Mouse (Mus musculus): ENCODE results near the gene Ubac2. TPM values are rescaled to one million over a fixed set of nuclear protein-coding genes. Genes with fewer than 3 reads are reported as not detected.
A peak's percentile ranks its signal among the peaks of the same experiment; 100 is the strongest.

The Ubac2 gene
- total RNA-seq, 1 experiment from 2014 or later: 36.5 TPM

DNA sequence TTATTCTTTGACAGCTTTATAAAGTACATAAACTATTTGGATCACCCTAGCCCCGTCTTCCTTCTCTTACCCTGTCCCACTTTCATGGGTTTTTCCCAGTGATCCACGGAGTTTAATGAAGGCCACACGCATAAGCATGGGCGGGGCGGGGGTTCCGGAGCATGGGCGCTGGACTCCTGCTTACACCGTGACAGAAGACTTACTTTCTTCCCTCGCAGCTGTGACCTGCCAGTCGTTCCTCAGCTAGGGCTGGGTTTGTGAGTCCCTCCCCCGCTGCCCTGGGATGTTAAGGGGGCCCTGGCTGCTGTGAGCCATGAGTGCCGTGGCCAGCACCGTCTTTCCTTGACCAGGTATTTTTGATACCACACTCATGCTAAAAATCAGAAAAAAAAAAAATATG, 134.4 kb downstream of the Ubac2 start:
- no peak for ATAC-seq (replicated peaks; ENCODE audit: insufficient number of reproducible peaks, low FRiP score, low TSS enrichment, poor library complexity, severe bottlenecking)

DNA sequence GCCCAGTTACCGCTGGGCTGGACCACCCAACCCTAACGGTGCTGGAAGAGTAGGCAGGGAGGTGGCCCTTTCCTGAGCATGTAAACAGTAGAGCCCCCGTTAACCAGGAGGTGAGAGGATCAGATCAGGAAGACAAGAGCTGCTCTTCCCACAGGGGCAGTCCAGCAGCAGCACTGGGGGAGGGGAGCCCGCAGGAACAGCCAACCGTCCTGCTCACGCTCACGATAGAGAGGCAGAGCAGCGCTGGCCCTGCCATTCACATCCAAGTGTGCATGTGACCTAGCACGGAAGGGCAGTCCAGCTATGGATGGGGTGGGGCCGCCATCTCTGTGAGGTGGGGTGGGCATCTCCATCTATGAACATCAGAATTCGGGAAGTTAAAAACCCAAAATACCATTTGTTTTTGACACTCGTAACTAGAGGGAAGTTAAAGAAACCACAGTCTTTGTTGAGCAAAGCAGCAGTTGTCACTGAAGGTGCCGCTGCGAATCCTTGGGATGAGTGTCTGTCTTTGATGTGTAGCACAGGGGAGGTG, 135.1 kb downstream of the Ubac2 start:
- peak; percentile 75 for ATAC-seq (replicated peaks; ENCODE audit: insufficient number of reproducible peaks, low FRiP score, low TSS enrichment, poor library complexity, severe bottlenecking)

DNA sequence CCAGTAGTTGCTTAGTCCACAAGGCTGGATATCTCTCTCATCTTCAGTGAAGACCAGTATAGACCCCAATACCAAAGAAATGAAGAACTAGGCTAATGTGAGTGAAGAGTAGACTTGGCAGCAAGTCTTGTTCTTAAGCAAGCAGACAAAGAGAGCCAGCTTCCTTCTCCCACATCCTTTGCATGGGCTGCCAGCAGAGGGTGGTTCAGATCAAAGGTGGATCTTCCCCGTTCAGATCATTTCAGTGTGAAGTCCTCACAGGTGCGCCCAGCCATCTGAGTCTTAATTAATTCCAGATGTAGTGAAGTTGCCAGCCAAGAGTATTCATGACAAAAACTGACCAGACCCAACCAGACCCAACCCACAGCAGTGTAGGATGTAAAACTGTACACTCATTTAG, 139.5 kb downstream of the Ubac2 start:
- no peak for ATAC-seq (replicated peaks; ENCODE audit: insufficient number of reproducible peaks, low FRiP score, low TSS enrichment, poor library complexity, severe bottlenecking)

- ATAC-seq (replicated peaks; ENCODE audit: insufficient number of reproducible peaks, low FRiP score, low TSS enrichment, poor library complexity, severe bottlenecking): no peak
Measured at GRCm38 (mm10) chr14:122019389-122019788, 141.0 kb downstream of the Ubac2 start.

GRCm38 (mm10) chr14:122020567-122020966, 142.1 kb downstream of the Ubac2 start:
- no peak for ATAC-seq (replicated peaks; ENCODE audit: insufficient number of reproducible peaks, low FRiP score, low TSS enrichment, poor library complexity, severe bottlenecking)

DNA sequence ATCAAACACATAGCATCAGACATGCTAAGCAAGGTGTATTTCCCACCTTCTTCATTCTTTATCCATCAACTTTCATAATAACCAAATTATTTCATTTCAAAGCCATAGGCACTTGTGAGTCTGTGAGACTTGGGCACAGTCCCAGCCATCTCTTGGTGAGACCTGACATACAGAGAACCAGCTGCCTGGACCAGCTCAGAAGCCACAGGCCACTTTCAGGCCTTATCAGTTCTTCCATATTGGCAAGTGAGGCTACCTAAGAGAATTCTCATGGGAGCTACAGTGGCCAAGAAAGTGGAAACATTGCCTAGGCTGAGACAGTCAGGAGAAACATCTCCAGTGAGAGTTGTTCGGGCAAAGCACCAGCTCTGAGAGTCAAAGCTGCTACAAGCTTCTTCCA, 144.6 kb downstream of the Ubac2 start:
- no peak for ATAC-seq (replicated peaks; ENCODE audit: insufficient number of reproducible peaks, low FRiP score, low TSS enrichment, poor library complexity, severe bottlenecking)

- ATAC-seq (replicated peaks; ENCODE audit: insufficient number of reproducible peaks, low FRiP score, low TSS enrichment, poor library complexity, severe bottlenecking): no peak
Measured at GRCm38 (mm10) chr14:122023928-122024327, 145.5 kb downstream of the Ubac2 start.

DNA sequence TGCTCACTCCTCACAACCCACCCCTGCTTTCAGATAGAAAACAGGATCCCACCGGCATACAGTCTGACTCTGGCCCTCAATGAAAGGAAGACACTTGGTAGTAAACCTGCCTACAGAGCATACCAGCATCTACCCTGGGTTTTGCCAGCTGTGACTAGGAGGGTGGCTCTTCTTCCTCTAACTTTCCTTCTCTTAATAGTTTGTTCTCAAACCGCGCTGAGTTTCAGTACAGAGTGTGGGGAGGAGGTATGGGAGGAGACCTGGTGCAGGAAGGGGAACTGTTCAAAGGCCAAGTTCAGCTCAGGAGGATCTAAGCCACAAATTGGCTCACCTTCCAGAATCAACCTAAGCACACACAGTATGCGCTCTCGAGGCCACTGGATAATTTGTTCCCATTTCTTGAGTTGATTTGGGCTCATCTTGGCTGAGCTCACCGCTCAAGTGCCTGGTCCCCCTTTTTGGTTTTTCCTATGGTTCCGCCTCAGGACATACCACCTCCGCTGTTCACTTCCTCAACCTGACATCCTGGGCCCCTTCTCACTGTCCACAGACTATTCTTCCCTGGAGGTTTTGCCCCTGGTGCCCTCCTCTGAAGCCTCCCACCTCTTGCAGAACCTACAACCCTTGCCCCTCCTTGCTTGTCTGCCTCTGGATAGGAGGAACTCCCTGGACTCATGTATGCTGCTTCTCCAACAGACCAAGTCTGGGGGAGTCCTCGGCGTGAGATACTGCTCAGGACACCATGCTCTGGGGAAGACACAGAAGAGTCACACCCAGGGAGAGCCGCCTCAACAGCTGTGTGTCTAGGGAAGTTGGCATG, 150.7 kb downstream of the Ubac2 start:
- ATAC-seq (replicated peaks; ENCODE audit: insufficient number of reproducible peaks, low FRiP score, low TSS enrichment, poor library complexity, severe bottlenecking): peak; percentile 64

GRCm38 (mm10) chr14:122029851-122030250, 151.4 kb downstream of the Ubac2 start:
- no peak for ATAC-seq (replicated peaks; ENCODE audit: insufficient number of reproducible peaks, low FRiP score, low TSS enrichment, poor library complexity, severe bottlenecking)

- ATAC-seq (replicated peaks; ENCODE audit: insufficient number of reproducible peaks, low FRiP score, low TSS enrichment, poor library complexity, severe bottlenecking): no peak
Measured at GRCm38 (mm10) chr14:122032045-122032444, 153.6 kb downstream of the Ubac2 start.

- no peak for ATAC-seq (replicated peaks; ENCODE audit: insufficient number of reproducible peaks, low FRiP score, low TSS enrichment, poor library complexity, severe bottlenecking)
Measured at GRCm38 (mm10) chr14:122034451-122034850, 156.0 kb downstream of the Ubac2 start, which contains the start of gene Timm8a2. Gene Timm8a2, plus strand, starts transcription at chr14:122034674.

DNA sequence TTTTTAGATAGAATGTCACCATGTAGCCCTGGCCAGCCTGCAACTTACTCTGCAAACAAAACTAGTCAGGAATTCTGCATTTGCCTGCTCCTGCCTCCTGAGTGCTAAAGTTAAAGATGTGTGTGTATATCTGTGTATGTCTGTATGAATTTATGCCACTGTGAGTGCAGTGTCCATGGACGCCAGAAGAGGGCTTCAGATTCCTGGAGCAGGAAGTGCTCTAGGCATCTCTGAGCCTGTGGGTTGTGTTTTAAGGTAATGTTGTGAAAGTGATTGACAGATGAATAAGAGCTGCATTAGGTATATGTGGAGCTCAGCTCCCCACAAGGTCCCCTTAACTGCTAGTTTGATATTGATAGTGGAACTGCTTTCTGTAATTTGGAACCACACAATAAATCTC, 156.8 kb downstream of the Ubac2 start:
- no peak for ATAC-seq (replicated peaks; ENCODE audit: insufficient number of reproducible peaks, low FRiP score, low TSS enrichment, poor library complexity, severe bottlenecking)

DNA sequence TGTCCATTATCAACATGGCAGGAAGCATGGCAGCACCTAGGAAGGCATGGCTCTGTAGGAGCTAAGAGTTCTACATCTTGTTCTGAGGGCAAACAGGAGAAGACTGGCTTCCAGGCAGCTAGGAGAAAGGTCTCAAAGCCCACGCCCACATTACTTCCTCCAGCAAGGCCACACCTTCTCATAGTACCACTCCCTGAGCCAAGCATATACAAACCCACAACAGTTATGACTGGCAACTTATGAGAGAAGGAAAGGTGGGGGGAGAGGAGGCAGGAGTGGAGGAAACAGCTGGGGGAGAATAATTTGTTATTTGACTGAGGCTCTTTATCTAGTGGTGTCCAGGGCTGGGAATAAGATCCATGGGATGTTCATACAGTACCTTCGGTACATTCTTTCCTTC, 157.4 kb downstream of the Ubac2 start:
- peak; percentile 76; the same call in 1 of the 2 replicates for ATAC-seq (replicated peaks; ENCODE audit: insufficient number of reproducible peaks, low FRiP score, low TSS enrichment, poor library complexity, severe bottlenecking)

GRCm38 (mm10) chr14:122038874-122039647, 160.6 kb downstream of the Ubac2 start:
- peak; percentile 48 for ATAC-seq (replicated peaks; ENCODE audit: insufficient number of reproducible peaks, low FRiP score, low TSS enrichment, poor library complexity, severe bottlenecking)

- no peak for ATAC-seq (replicated peaks; ENCODE audit: insufficient number of reproducible peaks, low FRiP score, low TSS enrichment, poor library complexity, severe bottlenecking)
Measured at GRCm38 (mm10) chr14:122041413-122041825, 163.0 kb downstream of the Ubac2 start.

GRCm38 (mm10) chr14:122042142-122042694, 163.8 kb downstream of the Ubac2 start:
- no peak for ATAC-seq (replicated peaks; ENCODE audit: insufficient number of reproducible peaks, low FRiP score, low TSS enrichment, poor library complexity, severe bottlenecking)

DNA sequence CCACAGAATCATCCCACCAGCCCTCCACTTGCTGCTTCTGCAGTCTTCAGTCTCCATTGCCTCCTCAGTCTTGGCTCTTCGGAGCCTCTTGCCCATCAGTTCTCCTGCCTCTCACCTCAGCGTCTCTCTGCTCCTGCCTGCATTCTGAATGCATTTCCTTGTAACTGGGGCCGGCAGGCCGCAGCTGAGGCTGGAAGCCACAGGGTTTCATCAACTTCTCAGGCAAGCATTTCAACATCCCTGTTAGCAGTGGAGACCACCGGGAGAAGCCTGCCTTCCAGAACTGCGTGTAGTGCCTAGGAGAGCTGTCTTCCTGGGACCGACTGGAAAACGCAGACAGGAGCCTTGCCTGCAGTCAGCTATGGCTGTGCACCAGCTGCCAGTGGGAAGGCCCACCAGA, 169.4 kb downstream of the Ubac2 start:
- ATAC-seq (replicated peaks; ENCODE audit: insufficient number of reproducible peaks, low FRiP score, low TSS enrichment, poor library complexity, severe bottlenecking): no peak

DNA sequence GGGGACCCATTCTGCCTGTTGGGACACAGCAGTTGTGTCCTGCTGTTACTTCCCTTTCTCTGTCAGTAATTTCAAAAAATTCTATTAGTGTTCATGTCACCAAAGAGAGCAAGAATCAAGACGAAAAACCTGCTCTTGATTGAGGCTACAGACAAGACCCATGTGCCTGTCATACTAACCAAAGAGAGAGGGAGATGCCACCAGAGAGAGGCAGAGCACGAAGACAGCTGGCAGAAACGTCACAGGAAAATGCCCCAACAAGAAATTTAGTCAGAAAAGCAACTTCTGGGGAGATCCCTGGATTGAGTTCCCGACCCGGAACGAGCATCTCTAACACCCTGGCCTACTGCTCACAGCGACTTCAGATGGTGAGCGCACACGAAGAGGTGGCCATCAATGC, 170.4 kb downstream of the Ubac2 start:
- no peak for ATAC-seq (replicated peaks; ENCODE audit: insufficient number of reproducible peaks, low FRiP score, low TSS enrichment, poor library complexity, severe bottlenecking)

GRCm38 (mm10) chr14:122052896-122053635, 174.6 kb downstream of the Ubac2 start:
- peak; percentile 64 for ATAC-seq (replicated peaks; ENCODE audit: insufficient number of reproducible peaks, low FRiP score, low TSS enrichment, poor library complexity, severe bottlenecking)

All from monocyte, adult 5-6 weeks (primary cell).